Mouse (Mus musculus) ES-Bruce4 (cell line): Measurements from ENCODE around the gene Trappc4.

Experiments
- CTCF ChIP-seq: IDR thresholded peaks from one replicate; pipeline ENCODE4 v1.8.1; 2011; ENCODE audit warnings: low read depth, low read length
- POLR2A ChIP-seq: IDR thresholded peaks from one replicate; pipeline ENCODE4 v1.8.1; 2011; ENCODE audit warnings: low read length; ENCODE audit not compliant: insufficient read depth

DNA sequence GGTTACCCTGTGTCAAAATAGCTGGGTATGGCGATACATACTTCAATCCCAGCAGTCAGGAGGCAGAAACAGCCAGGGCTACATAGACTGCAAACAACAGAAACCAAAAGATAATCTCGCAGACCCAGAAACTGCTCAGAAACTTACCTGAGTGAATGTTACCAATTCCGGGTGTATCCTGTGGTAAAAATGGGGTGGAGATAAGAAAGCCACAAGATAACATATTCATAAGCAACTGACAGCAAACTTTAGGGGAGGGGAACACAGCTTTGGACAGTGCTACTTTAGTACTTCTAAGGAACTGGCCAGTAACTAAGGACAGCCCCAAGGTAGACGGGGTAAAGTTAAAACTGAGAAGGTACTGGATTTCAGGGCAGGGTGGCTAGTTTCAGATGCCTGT lies 4.9 kb upstream of the Trappc4 start:
- no peak for TF ChIP-seq POLR2A
- no peak for TF ChIP-seq CTCF
